Mouse (Mus musculus) liver, embryonic 11.5 days (tissue): Measurements from ENCODE around the gene Tbccd1. TPM values are rescaled to one million over a fixed set of nuclear protein-coding genes. Genes with fewer than 3 reads are reported as not detected.

Experiments
- ATAC-seq: fragments of 200-750 bp; cut with Nextera tagmentation; replicated peaks from 2 replicates; pipeline ENCODE4 v1.8.0; 2017; ENCODE audit warnings: moderate number of reproducible peaks, mild to moderate bottlenecking, moderate TSS enrichment, moderate library complexity; ENCODE audit not compliant: low FRiP score
- DNase-seq: peaks from one replicate; pipeline ENCODE4 v3.0.0-alpha.2; 2017; ENCODE audit warnings: low spot score
- H3K27ac ChIP-seq: fragments of 300-500 bp; sonication (generic); 2 replicates; pipeline ENCODE4 v1.5.1; 2014; ENCODE audit warnings: mild to moderate bottlenecking, low read depth, low read length, control low read depth
- H3K27me3 ChIP-seq: fragments of 300-500 bp; sonication (generic); replicated peaks from 2 replicates; pipeline ENCODE4 v1.6.1; 2014; ENCODE audit warnings: low read length, mixed read lengths; ENCODE audit not compliant: control insufficient read depth, insufficient read depth
- H3K36me3 ChIP-seq: fragments of 300-500 bp; sonication (generic); 2 replicates; pipeline ENCODE4 v1.6.1; 2014; ENCODE audit warnings: mild to moderate bottlenecking, low read length, moderate library complexity, mixed read lengths; ENCODE audit not compliant: control insufficient read depth, insufficient read depth
- H3K4me1 ChIP-seq: fragments of 300-500 bp; sonication (generic); replicated peaks from 2 replicates; pipeline ENCODE4 v1.6.1; 2014; ENCODE audit warnings: low read length, mixed read lengths; ENCODE audit not compliant: control insufficient read depth, insufficient read depth
- H3K4me2 ChIP-seq: fragments of 300-500 bp; sonication (generic); 2 replicates; pipeline ENCODE4 v1.6.1; 2014; ENCODE audit warnings: mild to moderate bottlenecking, control low read depth, moderate library complexity
- H3K4me3 ChIP-seq: fragments of 300-500 bp; sonication (generic); 2 replicates; pipeline ENCODE4 v1.5.1; 2014; ENCODE audit warnings: low read depth, low read length, control low read depth
- H3K9ac ChIP-seq: fragments of 300-500 bp; sonication (generic); 2 replicates; pipeline ENCODE4 v1.6.1; 2014; ENCODE audit warnings: low read depth, low read length, control low read depth
- H3K9me3 ChIP-seq: fragments of 300-500 bp; sonication (generic); 2 replicates; pipeline ENCODE4 v1.6.1; 2016; ENCODE audit warnings: low read length, inconsistent platforms, mixed read lengths; ENCODE audit not compliant: control insufficient read depth
- WGBS: fragments of 180-500 bp; shearing (Covaris S2); extraction: QIAGEN DNeasy Blood & Tissue Kit; methylation state at CpG from one replicate; pipeline ENCODE4 v1.1.7; 2014; 5-methylcytosine and 5-hydroxymethylcytosine counted together
- polyA plus RNA-seq: library from polyadenylated mRNA; unstranded; fragments of >200 nt; fragmentation: Nextera tagmentation; extraction: Ambion mirVana; gene quantifications from 2 replicates; pipeline ENCODE4 v1.2.1, GENCODE M21; 2014

The Tbccd1 gene
- polyA plus RNA-seq, 1 experiment from 2014 or later = 44.8 TPM

DNA sequence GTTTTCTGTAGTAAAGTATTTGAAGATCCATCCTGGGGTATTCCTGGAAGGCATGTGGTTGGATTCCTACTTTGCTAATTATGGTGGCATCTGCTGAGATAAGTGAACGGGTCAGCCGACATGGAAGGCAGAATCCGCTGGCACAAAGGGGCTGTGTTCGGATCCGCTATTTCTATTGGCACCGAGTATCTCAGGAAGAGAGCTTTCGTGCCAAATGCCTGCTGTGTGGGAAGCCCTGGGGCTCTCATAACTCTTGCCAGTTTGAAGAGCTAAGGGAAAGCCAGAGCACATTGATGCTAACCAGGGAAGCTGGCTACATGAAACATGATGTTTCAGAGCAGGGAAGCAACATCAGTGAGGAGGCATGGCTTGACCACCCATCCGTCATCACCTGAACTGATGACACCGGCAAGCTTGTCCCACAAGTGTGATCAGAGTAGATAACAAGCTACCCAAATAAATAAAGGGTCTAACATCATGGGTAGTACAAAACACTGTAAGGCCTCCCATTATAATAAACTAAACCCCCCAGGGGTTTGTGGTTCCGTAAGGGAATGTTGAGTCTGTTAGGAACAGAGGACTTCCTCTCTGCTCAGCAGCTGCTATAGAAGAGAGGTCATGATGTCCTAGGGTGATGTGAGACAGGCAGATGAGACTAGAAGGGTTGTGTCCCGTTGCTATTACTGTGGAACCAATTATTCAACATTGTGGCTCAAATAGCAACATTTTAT, 20.4 kb upstream of the Tbccd1 start:
- ATAC-seq (no peak), DNase-seq (no peak)
- H3K4me1 ChIP-seq = peaks cover 11% of the 10 kb centered on the region
- no peak overlapping the region for H3K27ac ChIP-seq
- H3K27me3 ChIP-seq = no peaks in the 10 kb centered on the region
- no peaks in the 10 kb centered on the region for H3K9me3 ChIP-seq
- H3K4me3 ChIP-seq = no peak overlapping the region
- H3K9ac ChIP-seq = no peak overlapping the region
- H3K36me3 ChIP-seq = 0 out of 2 replicates have a peak, but pooled peaks cover 2% of the 10 kb centered on the region
- WGBS = 78% methylated on average over 11 of the region's 11 CpGs
- no peak overlapping the region for H3K4me2 ChIP-seq

DNA sequence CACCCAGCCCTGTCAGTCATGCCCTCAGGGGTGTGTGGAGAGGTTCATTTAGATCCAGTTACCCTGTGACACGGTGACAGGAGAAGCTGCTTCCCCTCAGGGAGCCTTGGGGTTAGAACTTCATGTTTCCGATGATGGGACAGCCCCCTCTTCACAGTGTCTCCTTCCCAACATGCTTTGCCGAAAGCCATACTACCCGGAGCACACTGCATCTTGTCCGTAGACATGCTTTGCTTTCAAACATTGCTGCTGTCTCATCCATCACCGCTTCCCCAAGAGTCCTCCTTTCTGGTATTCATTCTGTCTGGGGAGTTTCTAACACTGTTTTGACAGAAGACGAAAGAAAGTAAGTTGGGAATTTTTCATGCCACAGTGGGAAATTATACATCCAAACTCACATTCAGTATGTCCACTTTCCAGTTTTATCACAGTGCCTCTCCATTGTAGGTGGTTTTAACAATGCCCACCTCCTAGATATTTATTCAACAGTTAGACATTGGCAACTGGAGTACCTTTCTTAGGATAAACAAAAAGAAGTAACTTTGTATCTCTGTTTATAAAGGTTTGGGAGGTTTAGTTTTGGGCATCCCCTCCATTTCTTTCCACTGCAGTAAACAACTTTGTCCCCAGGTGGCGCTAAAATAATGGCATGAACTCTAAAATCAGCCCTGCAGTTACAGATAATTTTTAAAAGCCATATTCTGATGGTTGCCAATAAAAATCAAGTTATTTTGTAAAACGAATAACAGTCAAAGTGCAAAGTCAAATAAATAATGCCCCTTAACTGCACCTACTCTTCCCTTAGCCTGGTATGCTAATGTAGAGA, 19.0 kb upstream of the Tbccd1 start:
- ATAC-seq (no peak), DNase-seq (no peak)
- no peak overlapping the region for H3K4me2 ChIP-seq
- no peak overlapping the region for H3K9ac ChIP-seq
- 47% methylated on average over 9 of the region's 9 CpGs for WGBS
- peaks cover 8% of the 10 kb centered on the region for H3K4me1 ChIP-seq
- H3K27me3 ChIP-seq = no peaks in the 10 kb centered on the region
- no peak overlapping the region for H3K4me3 ChIP-seq
- H3K9me3 ChIP-seq = no peaks in the 10 kb centered on the region
- no peak overlapping the region for H3K27ac ChIP-seq
- H3K36me3 ChIP-seq = peaks cover 5% of the 10 kb centered on the region; the same call in 1 of the 2 replicates

DNA sequence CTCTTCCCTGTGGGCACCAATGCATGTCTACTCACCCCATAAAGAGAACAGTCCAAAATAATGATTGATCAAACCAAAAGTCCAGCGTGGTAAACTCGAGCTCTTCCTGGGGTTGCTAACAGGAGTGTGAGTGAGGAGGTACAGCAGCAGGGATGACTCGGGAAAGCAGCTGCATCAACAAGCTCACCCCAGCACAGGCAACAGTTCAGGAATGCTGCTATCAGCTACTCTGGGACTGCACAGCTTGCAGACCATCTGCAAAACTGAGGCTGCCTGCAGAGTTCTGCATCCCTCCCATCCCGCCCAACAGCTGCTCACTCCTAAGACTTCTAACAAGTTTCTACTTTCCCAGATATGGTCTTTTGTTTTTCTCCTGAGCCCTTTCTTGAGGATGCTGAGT, 15.9 kb upstream of the Tbccd1 start:
- no peaks in the 10 kb centered on the region for H3K27me3 ChIP-seq
- no peak overlapping the region for H3K9ac ChIP-seq
- ATAC-seq (no peak), DNase-seq (no peak)
- H3K36me3 ChIP-seq = peaks cover 25% of the 10 kb centered on the region
- no peaks in the 10 kb centered on the region for H3K9me3 ChIP-seq
- no peaks in the 10 kb centered on the region for H3K4me1 ChIP-seq
- no peak overlapping the region for H3K4me3 ChIP-seq
- no peak overlapping the region for H3K27ac ChIP-seq
- WGBS = 80% methylated on average over 4 of the region's 4 CpGs
- H3K4me2 ChIP-seq = no peak overlapping the region

DNA sequence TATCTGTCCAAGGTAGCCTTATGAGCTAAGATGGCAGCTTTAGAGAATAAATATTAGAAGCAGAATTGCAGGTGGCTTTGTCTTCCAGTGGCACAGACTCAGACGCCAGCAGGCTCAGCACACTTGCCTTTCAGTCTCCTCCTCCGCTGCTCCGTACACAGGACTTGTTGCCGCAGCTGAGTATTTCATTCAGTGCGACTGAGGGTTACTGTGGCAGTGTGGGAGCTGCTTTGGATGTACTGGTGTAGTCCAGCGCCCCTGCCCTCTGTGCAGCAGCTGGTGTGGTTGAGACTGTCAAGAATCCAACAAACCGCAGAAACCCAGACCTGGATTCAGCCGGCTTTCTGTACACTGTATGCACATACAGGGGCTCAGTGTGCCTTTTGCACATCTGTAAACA, 14.9 kb upstream of the Tbccd1 start:
- no peaks in the 10 kb centered on the region for H3K9me3 ChIP-seq
- no peak overlapping the region for H3K9ac ChIP-seq
- ATAC-seq (no peak), DNase-seq (no peak)
- H3K4me3 ChIP-seq = no peak overlapping the region
- no peaks in the 10 kb centered on the region for H3K27me3 ChIP-seq
- H3K4me2 ChIP-seq = no peak overlapping the region
- WGBS = 92% methylated on average over 8 of the region's 8 CpGs
- H3K4me1 ChIP-seq = no peaks in the 10 kb centered on the region
- H3K27ac ChIP-seq = no peak overlapping the region
- H3K36me3 ChIP-seq = peaks cover 31% of the 10 kb centered on the region

DNA sequence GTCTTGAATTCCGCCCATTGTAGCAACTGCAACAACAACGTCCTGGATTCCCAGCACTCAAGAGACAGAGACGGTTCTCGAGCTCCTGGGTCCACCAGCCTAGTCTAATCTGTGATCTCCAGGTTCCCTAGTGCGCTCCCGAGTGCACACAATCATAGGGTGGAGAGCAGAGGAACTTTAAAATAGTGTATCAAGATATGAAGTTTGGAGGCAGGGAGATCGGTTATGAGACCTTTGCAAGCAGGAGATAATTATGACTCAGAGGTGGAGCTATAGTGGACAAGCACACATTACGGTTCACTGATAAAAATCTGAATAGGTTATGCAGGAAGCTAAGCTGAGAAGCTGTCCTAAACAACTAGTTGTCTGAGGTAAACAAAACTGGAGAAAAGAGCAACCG, 696 bp downstream of the Tbccd1 start:
- H3K4me2 ChIP-seq = peak overlapping the region; percentile 83
- H3K4me3 ChIP-seq = peak overlapping the region; percentile 96
- WGBS = 5% methylated on average over 9 of the region's 9 CpGs
- DNase-seq = no peak
- ATAC-seq = peak; percentile 63
- H3K36me3 ChIP-seq = peaks cover 3% of the 10 kb centered on the region; the same call in 1 of the 2 replicates
- peaks cover 24% of the 10 kb centered on the region for H3K4me1 ChIP-seq
- H3K9ac ChIP-seq = peak overlapping the region; percentile 63
- no peaks in the 10 kb centered on the region for H3K27me3 ChIP-seq
- H3K27ac ChIP-seq = peak overlapping the region; percentile 92
- H3K9me3 ChIP-seq = no peaks in the 10 kb centered on the region

DNA sequence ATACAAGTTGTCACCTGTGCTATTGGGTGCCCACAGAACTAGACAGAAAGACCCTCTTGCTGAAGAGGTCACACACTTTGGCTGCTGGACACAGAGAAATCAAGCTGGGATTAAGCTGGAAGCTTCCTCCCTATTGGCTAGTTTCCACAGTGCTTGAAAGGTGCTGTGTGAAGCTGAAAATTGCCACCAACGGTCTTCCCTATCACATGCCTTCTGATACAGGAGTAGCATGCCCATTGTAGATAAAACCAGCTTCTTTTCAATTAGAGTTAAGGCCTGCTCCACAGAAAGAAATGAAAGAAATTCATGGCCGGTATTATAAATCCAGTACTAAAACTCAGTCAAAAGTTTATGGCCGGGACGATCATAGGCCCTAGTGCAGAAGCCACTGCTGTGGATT, 4.8 kb downstream of the Tbccd1 start:
- Histone ChIP-seq H3K4me3 (no peak overlapping the region), H3K27ac (peak overlapping the region; percentile 46), H3K36me3 (no peaks in the 10 kb centered on the region; the same call in 1 of the 2 replicates), H3K4me1 (peaks cover 19% of the 10 kb centered on the region), H3K9me3 (no peaks in the 10 kb centered on the region), H3K9ac (0 out of 2 replicates have a peak overlapping the region, but pooled peaks have one; percentile 27), H3K27me3 (no peaks in the 10 kb centered on the region), H3K4me2 (peak overlapping the region; percentile 49)
- WGBS = 75% methylated on average over 4 of the region's 4 CpGs
- DNase-seq = no peak
- ATAC-seq = peak; percentile 21; the same call in 1 of the 2 replicates

DNA sequence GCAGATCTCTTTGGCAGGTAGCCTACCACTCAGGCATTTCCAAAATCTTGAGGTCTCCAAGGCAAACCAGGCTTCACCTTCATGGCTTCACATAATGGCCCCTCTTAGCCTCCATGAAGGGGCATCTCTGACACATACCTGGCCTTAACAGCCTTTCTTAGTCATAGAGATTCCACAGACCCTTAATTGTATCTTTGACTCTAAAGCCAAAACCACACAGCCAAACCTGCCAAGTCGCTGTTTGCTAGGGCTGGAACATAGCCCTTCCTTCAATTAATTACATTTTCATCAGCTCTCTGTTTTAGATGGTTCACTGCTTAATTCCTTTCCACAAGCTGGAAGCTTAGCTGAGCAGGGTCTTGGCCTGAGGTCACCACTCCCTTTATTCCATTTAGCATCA, 9.1 kb downstream of the Tbccd1 start:
- DNase-seq (no peak), ATAC-seq (no peak)
- H3K9me3 ChIP-seq = no peaks in the 10 kb centered on the region
- no peak overlapping the region for H3K4me3 ChIP-seq
- no peak overlapping the region for H3K27ac ChIP-seq
- H3K36me3 ChIP-seq = no peaks in the 10 kb centered on the region
- no peak overlapping the region for H3K9ac ChIP-seq
- peaks cover 15% of the 10 kb centered on the region; the same call in 1 of the 2 replicates for H3K4me1 ChIP-seq
- H3K4me2 ChIP-seq = no peak overlapping the region
- 87% methylated on average over 1 of the region's 1 CpGs for WGBS
- no peaks in the 10 kb centered on the region for H3K27me3 ChIP-seq

DNA sequence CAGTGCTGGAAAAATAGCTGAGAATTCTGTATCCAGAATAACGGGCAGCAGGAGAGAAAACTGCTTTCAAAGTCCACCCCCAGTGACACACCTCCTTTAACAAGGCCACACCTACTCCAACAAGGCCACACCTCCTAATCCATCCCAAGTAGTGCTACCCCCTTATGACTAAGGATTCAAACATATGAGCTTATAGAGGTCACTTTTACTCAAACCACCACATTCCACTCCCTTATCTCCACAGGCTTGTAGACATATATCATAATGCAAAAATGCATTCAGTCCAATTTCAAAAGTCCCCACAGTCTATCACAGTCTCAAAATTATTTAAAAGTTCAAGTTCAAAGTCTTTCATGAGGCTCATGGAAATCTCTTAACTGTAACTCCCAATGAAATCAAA, 9.8 kb downstream of the Tbccd1 start:
- H3K4me1 ChIP-seq = peaks cover 14% of the 10 kb centered on the region; the same call in 1 of the 2 replicates
- no peak for DNase-seq

More for the DNA sequence above, 9.8 kb downstream of the Tbccd1 start:
- Histone ChIP-seq H3K4me3 (no peak overlapping the region), H3K27me3 (no peaks in the 10 kb centered on the region), H3K27ac (no peak overlapping the region), H3K9me3 (no peaks in the 10 kb centered on the region), H3K36me3 (no peaks in the 10 kb centered on the region), H3K9ac (no peak overlapping the region), H3K4me2 (no peak overlapping the region)
- 76% methylated on average over 1 of the region's 1 CpGs for WGBS
- ATAC-seq = no peak
